Comparison of ENCODE assay signal across 8 mouse cellular contexts in the genomic region with DNA sequence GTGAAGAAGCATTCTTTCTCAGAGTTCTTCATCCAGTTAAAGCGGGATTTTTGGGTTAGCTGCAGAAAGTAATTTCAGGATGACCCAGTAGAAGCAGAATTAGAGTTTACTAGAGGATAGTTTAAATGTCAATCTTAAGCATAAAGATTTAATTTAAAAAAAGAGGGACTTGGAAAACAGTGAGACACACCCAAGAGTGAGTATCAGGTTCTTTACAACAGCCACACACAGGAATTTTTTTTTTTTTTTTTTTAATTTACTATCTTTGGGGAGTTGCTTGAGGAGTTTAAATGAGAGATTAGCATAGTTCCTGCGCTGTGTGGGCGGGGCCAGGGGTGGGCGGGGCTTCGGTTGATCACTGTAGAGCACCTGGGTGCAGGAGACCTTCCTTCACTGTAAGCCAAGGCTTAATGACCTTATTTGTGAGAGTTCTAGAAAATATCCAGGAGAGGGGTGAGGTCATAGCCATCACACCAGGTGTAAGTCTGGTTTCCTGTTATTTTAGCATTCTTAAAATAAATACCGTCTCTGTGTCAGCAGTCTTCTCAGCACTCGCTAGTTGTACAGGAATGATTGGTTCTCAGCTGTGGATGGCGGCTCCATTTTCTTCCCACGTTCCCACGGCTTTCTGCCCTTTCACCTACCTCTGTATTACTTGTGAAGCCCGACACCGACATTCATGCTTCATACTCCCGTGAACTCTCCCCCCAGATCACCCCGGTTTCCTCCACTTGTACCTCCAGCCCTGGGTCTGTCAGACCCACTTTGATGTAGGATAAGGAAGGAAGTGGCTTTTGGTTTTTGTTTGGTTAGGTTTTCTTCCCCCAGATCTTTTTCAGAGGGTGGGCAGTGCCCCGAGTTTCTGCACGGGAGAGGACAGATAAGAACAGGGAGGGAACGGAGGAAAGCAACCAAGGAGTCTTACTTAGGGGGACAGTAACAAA. TPM values are rescaled to one million over a fixed set of nuclear protein-coding genes. Genes with fewer than 3 reads are reported as not detected.
DNase-seq lines count a peak whose midpoint lies in the region; ATAC-seq and TF ChIP-seq lines count a peak whose summit lies in the region.

No protein-coding gene starts in this region.

- intact Hi-C loops in heart, adult 2 months (cut with DNase I) = no loop called here

- H3K9ac ChIP-seq in heart, embryonic 12.5 days = no peak overlapping the region
- no peak overlapping the region for H3K9ac ChIP-seq in heart, adult 2 months (ENCODE audit: low read depth, low read length)
- no peak overlapping the region for H3K9ac ChIP-seq in embryonic facial prominence, embryonic 15.5 days

- peak; percentile 12; the same call in 1 of the 2 replicates for ATAC-seq in heart, embryonic 12.5 days (ENCODE audit: insufficient number of reproducible peaks, low FRiP score)
- ATAC-seq in embryonic facial prominence, embryonic 15.5 days (ENCODE audit: insufficient number of reproducible peaks, low FRiP score, low TSS enrichment, low read depth) = no peak
- peak; percentile 78 for ATAC-seq in megakaryocyte, adult 5-6 weeks (ENCODE audit: poor library complexity, severe bottlenecking)

- peaks cover 19% of the 10 kb centered on the region for H3K4me1 ChIP-seq in heart, embryonic 12.5 days (replicated peaks)
- H3K4me1 ChIP-seq in heart, adult 2 months (ENCODE audit: control insufficient read depth, insufficient read depth, low read length) = no peaks in the 10 kb centered on the region
- H3K4me1 ChIP-seq in embryonic facial prominence, embryonic 15.5 days = 0 out of 2 replicates have a peak, but pooled peaks cover 3% of the 10 kb centered on the region

- TF ChIP-seq EP300 in heart, adult 2 months (IDR thresholded peaks at IDR 0.05; ENCODE audit: insufficient read depth, low read depth, low read length) = no peak

- peak overlapping the region; percentile 24 for H3K4me3 ChIP-seq in heart, embryonic 12.5 days
- no peak overlapping the region for H3K4me3 ChIP-seq in heart, adult 2 months
- H3K4me3 ChIP-seq in embryonic facial prominence, embryonic 15.5 days (replicated peaks) = no peak overlapping the region

- WGBS in heart, embryonic 12.5 days = 11% methylated on average over 17 of the region's 17 CpGs
- 18% methylated on average over 17 of the region's 17 CpGs for WGBS in heart, adult 2 months
- WGBS in embryonic facial prominence, embryonic 15.5 days = 22% methylated on average over 17 of the region's 17 CpGs

- H3K27ac ChIP-seq in heart, embryonic 12.5 days (ENCODE audit: poor library complexity, severe bottlenecking) = no peak overlapping the region
- H3K27ac ChIP-seq in heart, adult 2 months = no peak overlapping the region
- H3K27ac ChIP-seq in embryonic facial prominence, embryonic 15.5 days (replicated peaks) = no peak overlapping the region

- TF ChIP-seq CTCF in heart, adult 2 months (IDR thresholded peaks at IDR 0.05) = no peak

- H3K4me2 ChIP-seq in heart, embryonic 12.5 days = peak overlapping the region; percentile 62
- peak overlapping the region; percentile 21 for H3K4me2 ChIP-seq in embryonic facial prominence, embryonic 15.5 days (replicated peaks)

- H3K9me3 ChIP-seq in heart, embryonic 12.5 days (replicated peaks) = no peaks in the 10 kb centered on the region
- no peaks in the 10 kb centered on the region for H3K9me3 ChIP-seq in embryonic facial prominence, embryonic 15.5 days (replicated peaks)

- no peak for TF ChIP-seq POLR2A in heart, adult 2 months (IDR thresholded peaks at IDR 0.05; ENCODE audit: insufficient read depth, low read depth, low read length)

- peaks cover 3% of the 10 kb centered on the region; the same call in 1 of the 2 replicates for H3K27me3 ChIP-seq in heart, embryonic 12.5 days (replicated peaks)
- no peaks in the 10 kb centered on the region for H3K27me3 ChIP-seq in heart, adult 2 months (ENCODE audit: control insufficient read depth, insufficient read depth, low read length)
- H3K27me3 ChIP-seq in embryonic facial prominence, embryonic 15.5 days = no peaks in the 10 kb centered on the region

- H3K36me3 ChIP-seq in heart, embryonic 12.5 days = no peaks in the 10 kb centered on the region
- H3K36me3 ChIP-seq in heart, adult 2 months (ENCODE audit: control insufficient read depth, insufficient read depth, low read length) = no peaks in the 10 kb centered on the region
- no peaks in the 10 kb centered on the region for H3K36me3 ChIP-seq in embryonic facial prominence, embryonic 15.5 days

- H3K79me2 ChIP-seq in heart, adult 2 months (replicated peaks; ENCODE audit: control insufficient read depth, insufficient read depth, low read length) = no peaks in the 10 kb centered on the region

- DNase-seq in heart, adult 2 months = no peak
- DNase-seq in CD4-positive, CD25-positive, alpha-beta regulatory T cell, adult 2 months (ENCODE audit: low read depth, low spot score) = peak; percentile 81
- DNase-seq in adrenal gland, postnatal 14 days = no peak
- no peak for DNase-seq in urinary bladder, postnatal 36 days (ENCODE audit: low spot score in 2 of 2)
- DNase-seq in right cerebral cortex, postnatal 10 days (ENCODE audit: low spot score in 2 of 2) = no peak

RNA-seq across cellular contexts. Expression of gene Tbc1d1, which starts 6.6 kb away (rescaled TPM):
- 36.4 and 38.3 TPM in 2 replicates for polyA plus RNA-seq in heart, embryonic 12.5 days (2016; fragmentation: Nextera tagmentation; extraction: Ambion mirVana)
- total RNA-seq in heart, adult 2 months (2021) = 10 to 100 TPM; 13.2 to 13.6 TPM
- 22.1 and 28.6 TPM in 2 replicates for polyA plus RNA-seq in heart, adult 2 months (2012; rRNA removed)
- polyA plus RNA-seq in embryonic facial prominence, embryonic 15.5 days (2015; fragmentation: Nextera tagmentation; extraction: Ambion mirVana) = 17.5 and 18.1 TPM in 2 replicates
- 37.1 and 37.3 TPM in 2 replicates for total RNA-seq in megakaryocyte, adult 5-6 weeks (2015)
- 54.6 and 55.6 TPM in 2 replicates for total RNA-seq in megakaryocyte, adult 5-6 weeks (2017)
- total RNA-seq in adrenal gland, postnatal 14 days (2021) = 14.7 and 17.5 TPM in 2 replicates

RNA-seq across cellular contexts. Expression of gene Pgm2, which starts 56.7 kb away (rescaled TPM):
- 20.7 and 21.0 TPM in 2 replicates for polyA plus RNA-seq in heart, embryonic 12.5 days (2016; fragmentation: Nextera tagmentation; extraction: Ambion mirVana)
- 1 to 10 TPM; 5.4 to 6.4 TPM for total RNA-seq in heart, adult 2 months (2021)
- 3.4 and 5.6 TPM in 2 replicates for polyA plus RNA-seq in heart, adult 2 months (2012; rRNA removed)
- 30.7 and 31.6 TPM in 2 replicates for polyA plus RNA-seq in embryonic facial prominence, embryonic 15.5 days (2015; fragmentation: Nextera tagmentation; extraction: Ambion mirVana)
- 42.4 and 53.4 TPM in 2 replicates for total RNA-seq in megakaryocyte, adult 5-6 weeks (2015)
- total RNA-seq in megakaryocyte, adult 5-6 weeks (2017) = 40.5 and 41.3 TPM in 2 replicates
- total RNA-seq in adrenal gland, postnatal 14 days (2021) = 20.6 and 22.8 TPM in 2 replicates
